Mouse (Mus musculus): ENCODE measurements around the gene Lrrc73. TPM values are rescaled to one million over a fixed set of nuclear protein-coding genes. Genes with fewer than 3 reads are reported as not detected.
A peak's percentile ranks its signal among the peaks of the same experiment; 100 is the strongest.

Gene Lrrc73
- polyA plus RNA-seq, 1 experiment, result 106 TPM

GRCm38 (mm10) chr17:46258279-46259053, 5.1 kb downstream of the Lrrc73 start:
- no peak overlapping the region for H3K4me3 ChIP-seq (ENCODE audit: control insufficient read depth, low read depth, low read length)
- no peak overlapping the region for H3K27ac ChIP-seq (ENCODE audit: control insufficient read depth, insufficient read depth, low read depth, low read length)
- no peaks in the 10 kb centered on the region; the same call in none of the 2 replicates for H3K36me3 ChIP-seq (ENCODE audit: control insufficient read depth, insufficient read depth, low read length)
- H3K4me1 ChIP-seq (ENCODE audit: control insufficient read depth, insufficient read depth, low read length), result no peaks in the 10 kb centered on the region; the same call in none of the 2 replicates
- TF ChIP-seq CTCF (IDR thresholded peaks at IDR 0.05; ENCODE audit: control insufficient read depth, insufficient read depth, insufficient replicate concordance, low read depth, low read length), result no peak
- no peak for TF ChIP-seq POLR2A (IDR thresholded peaks at IDR 0.05; ENCODE audit: control insufficient read depth, low read depth, low read length)
- no peaks in the 10 kb centered on the region for H3K27me3 ChIP-seq (ENCODE audit: control insufficient read depth, insufficient read depth, low read length)

DNA sequence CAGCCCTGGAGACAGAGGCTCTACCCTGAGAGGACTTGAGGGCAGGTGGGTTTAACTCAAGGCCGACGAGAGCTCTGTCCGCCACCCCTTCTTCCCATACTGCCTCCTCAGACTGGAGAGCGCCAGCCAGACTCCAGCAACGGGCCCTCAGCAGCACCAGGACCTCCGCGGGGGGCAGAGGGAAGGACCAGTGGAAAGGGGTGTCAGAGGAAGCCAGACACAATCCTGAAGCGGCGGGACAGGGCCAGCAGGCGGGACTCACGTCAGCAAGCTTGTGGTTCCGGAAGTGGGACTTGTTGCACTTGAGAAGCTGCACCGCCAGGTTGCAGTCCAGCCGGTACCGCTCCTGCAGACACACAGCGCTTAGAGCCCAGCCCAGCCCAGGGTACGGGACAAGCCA, 6.3 kb downstream of the Lrrc73 start:
- Histone ChIP-seq H3K4me3 (ENCODE audit: control insufficient read depth, low read depth, low read length) (no peak overlapping the region), H3K27ac (ENCODE audit: control insufficient read depth, insufficient read depth, low read depth, low read length) (no peak overlapping the region), H3K4me1 (ENCODE audit: control insufficient read depth, insufficient read depth, low read length) (no peaks in the 10 kb centered on the region; the same call in none of the 2 replicates), H3K27me3 (ENCODE audit: control insufficient read depth, insufficient read depth, low read length) (no peaks in the 10 kb centered on the region), H3K36me3 (ENCODE audit: control insufficient read depth, insufficient read depth, low read length) (no peaks in the 10 kb centered on the region; the same call in none of the 2 replicates)
- TF ChIP-seq CTCF (IDR thresholded peaks at IDR 0.05; ENCODE audit: control insufficient read depth, insufficient read depth, insufficient replicate concordance, low read depth, low read length) (no peak), POLR2A (IDR thresholded peaks at IDR 0.05; ENCODE audit: control insufficient read depth, low read depth, low read length) (no peak)

DNA sequence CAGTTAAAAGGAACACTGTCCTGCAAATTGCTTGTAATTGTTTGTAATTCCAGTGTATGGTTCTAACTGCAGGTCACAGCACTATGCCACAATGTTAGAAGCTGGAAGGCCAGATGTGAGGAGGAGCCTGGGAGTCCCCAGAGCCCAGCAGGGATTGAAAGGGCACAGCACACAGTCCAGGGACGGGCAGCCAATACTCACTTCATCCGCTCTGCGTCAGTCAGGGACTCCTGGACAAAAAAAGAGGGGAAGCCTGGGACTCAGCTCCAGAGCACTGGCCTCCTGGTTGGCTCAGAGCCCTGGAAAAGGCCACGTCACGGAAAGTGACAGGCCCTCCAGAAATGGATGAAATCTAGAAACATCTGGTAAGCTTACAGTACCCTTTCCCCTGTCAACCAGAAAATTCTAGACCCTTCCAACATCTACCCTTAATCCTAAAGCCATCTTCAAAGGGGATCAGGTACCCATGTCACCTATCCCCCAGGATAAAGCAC, 8.9 kb downstream of the Lrrc73 start:
- TF ChIP-seq CTCF (IDR thresholded peaks at IDR 0.05; ENCODE audit: control insufficient read depth, insufficient read depth, insufficient replicate concordance, low read depth, low read length) (no peak), POLR2A (IDR thresholded peaks at IDR 0.05; ENCODE audit: control insufficient read depth, low read depth, low read length) (no peak)
- Histone ChIP-seq H3K27ac (ENCODE audit: control insufficient read depth, insufficient read depth, low read depth, low read length) (no peak overlapping the region), H3K36me3 (ENCODE audit: control insufficient read depth, insufficient read depth, low read length) (no peaks in the 10 kb centered on the region; the same call in 1 of the 2 replicates), H3K4me3 (ENCODE audit: control insufficient read depth, low read depth, low read length) (no peak overlapping the region), H3K27me3 (ENCODE audit: control insufficient read depth, insufficient read depth, low read length) (no peaks in the 10 kb centered on the region), H3K4me1 (ENCODE audit: control insufficient read depth, insufficient read depth, low read length) (no peaks in the 10 kb centered on the region)

DNA sequence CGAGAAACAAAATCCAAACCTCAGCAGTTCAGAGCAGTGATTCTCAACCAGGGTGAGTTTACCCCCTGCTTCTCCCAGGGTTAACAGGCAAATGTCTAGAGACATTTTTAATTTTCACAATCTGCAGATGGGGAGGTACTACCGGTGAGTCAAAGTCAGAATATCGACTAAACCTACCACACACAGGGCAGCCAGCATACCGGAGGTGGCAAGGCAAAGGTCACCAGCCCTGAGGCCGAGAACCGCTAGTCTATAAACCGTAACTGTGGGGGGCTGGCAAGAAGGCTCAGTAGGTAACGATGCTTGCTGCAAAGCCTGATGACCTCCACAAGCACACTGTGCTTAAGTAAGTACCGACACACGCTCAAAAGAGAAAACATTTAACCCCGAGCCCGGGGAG, 12.2 kb downstream of the Lrrc73 start:
- H3K27ac ChIP-seq (ENCODE audit: control insufficient read depth, insufficient read depth, low read depth, low read length), result no peak overlapping the region
- no peak overlapping the region for H3K4me3 ChIP-seq (ENCODE audit: control insufficient read depth, low read depth, low read length)
- TF ChIP-seq POLR2A (IDR thresholded peaks at IDR 0.05; ENCODE audit: control insufficient read depth, low read depth, low read length), result no peak
- TF ChIP-seq CTCF (IDR thresholded peaks at IDR 0.05; ENCODE audit: control insufficient read depth, insufficient read depth, insufficient replicate concordance, low read depth, low read length), result no peak
- H3K27me3 ChIP-seq (ENCODE audit: control insufficient read depth, insufficient read depth, low read length), result no peaks in the 10 kb centered on the region
- no peaks in the 10 kb centered on the region; the same call in 1 of the 2 replicates for H3K4me1 ChIP-seq (ENCODE audit: control insufficient read depth, insufficient read depth, low read length)
- H3K36me3 ChIP-seq (ENCODE audit: control insufficient read depth, insufficient read depth, low read length), result no peaks in the 10 kb centered on the region

GRCm38 (mm10) chr17:46265918-46266618, 12.7 kb downstream of the Lrrc73 start:
- H3K27ac ChIP-seq (ENCODE audit: control insufficient read depth, insufficient read depth, low read depth, low read length), result no peak overlapping the region

DNA sequence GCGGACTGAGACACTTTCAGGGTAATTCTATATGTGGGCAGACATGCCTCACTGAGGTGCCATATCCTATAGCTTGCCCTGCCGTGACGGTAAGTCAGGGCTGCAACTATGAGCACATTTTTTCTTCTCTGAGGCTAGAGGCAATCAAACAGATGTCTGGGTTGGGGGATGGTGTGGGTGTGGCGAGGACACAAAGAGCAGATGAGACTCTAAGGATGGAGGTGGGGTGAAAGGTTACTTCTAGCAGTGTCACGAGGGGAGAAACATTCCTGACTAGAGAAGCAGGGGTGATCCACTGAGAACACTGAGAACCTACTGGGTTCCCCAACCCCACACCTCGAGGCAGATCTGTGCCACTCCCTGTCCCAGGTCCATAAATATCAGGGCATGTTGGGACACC, 13.7 kb downstream of the Lrrc73 start:
- Histone ChIP-seq H3K36me3 (ENCODE audit: control insufficient read depth, insufficient read depth, low read length) (no peaks in the 10 kb centered on the region), H3K27ac (ENCODE audit: control insufficient read depth, insufficient read depth, low read depth, low read length) (no peak overlapping the region)
- TF ChIP-seq POLR2A (IDR thresholded peaks at IDR 0.05; ENCODE audit: control insufficient read depth, low read depth, low read length), result no peak
- no peak for TF ChIP-seq CTCF (IDR thresholded peaks at IDR 0.05; ENCODE audit: control insufficient read depth, insufficient read depth, insufficient replicate concordance, low read depth, low read length)

More at GRCm38 (mm10) chr17:46265918-46266618, 12.7 kb downstream of the Lrrc73 start:
- TF ChIP-seq CTCF (IDR thresholded peaks at IDR 0.05; ENCODE audit: control insufficient read depth, insufficient read depth, insufficient replicate concordance, low read depth, low read length), result peak; percentile 58; the same call in 1 of the 2 replicates
- no peak for TF ChIP-seq POLR2A (IDR thresholded peaks at IDR 0.05; ENCODE audit: control insufficient read depth, low read depth, low read length)
- no peaks in the 10 kb centered on the region for H3K27me3 ChIP-seq (ENCODE audit: control insufficient read depth, insufficient read depth, low read length)
- H3K4me1 ChIP-seq (ENCODE audit: control insufficient read depth, insufficient read depth, low read length), result no peaks in the 10 kb centered on the region; the same call in 1 of the 2 replicates
- no peaks in the 10 kb centered on the region for H3K36me3 ChIP-seq (ENCODE audit: control insufficient read depth, insufficient read depth, low read length)
- H3K4me3 ChIP-seq (ENCODE audit: control insufficient read depth, low read depth, low read length), result no peak overlapping the region

GRCm38 (mm10) chr17:46267511-46267910, 14.2 kb downstream of the Lrrc73 start:
- TF ChIP-seq CTCF (IDR thresholded peaks at IDR 0.05; ENCODE audit: control insufficient read depth, insufficient read depth, insufficient replicate concordance, low read depth, low read length), result no peak
- TF ChIP-seq POLR2A (IDR thresholded peaks at IDR 0.05; ENCODE audit: control insufficient read depth, low read depth, low read length), result no peak
- H3K27ac ChIP-seq (ENCODE audit: control insufficient read depth, insufficient read depth, low read depth, low read length), result no peak overlapping the region
- H3K4me1 ChIP-seq (ENCODE audit: control insufficient read depth, insufficient read depth, low read length), result no peaks in the 10 kb centered on the region; the same call in 1 of the 2 replicates
- H3K36me3 ChIP-seq (ENCODE audit: control insufficient read depth, insufficient read depth, low read length), result no peaks in the 10 kb centered on the region
- H3K27me3 ChIP-seq (ENCODE audit: control insufficient read depth, insufficient read depth, low read length), result no peaks in the 10 kb centered on the region
- no peak overlapping the region for H3K4me3 ChIP-seq (ENCODE audit: control insufficient read depth, low read depth, low read length)

More for the DNA sequence above, 13.7 kb downstream of the Lrrc73 start:
- no peaks in the 10 kb centered on the region; the same call in 1 of the 2 replicates for H3K4me1 ChIP-seq (ENCODE audit: control insufficient read depth, insufficient read depth, low read length)
- H3K27me3 ChIP-seq (ENCODE audit: control insufficient read depth, insufficient read depth, low read length), result no peaks in the 10 kb centered on the region
- H3K4me3 ChIP-seq (ENCODE audit: control insufficient read depth, low read depth, low read length), result no peak overlapping the region

Measured in testis, adult 2 months (tissue).